Mouse (Mus musculus): ENCODE results near the gene Slc39a11.

Slc39a11 gene

GRCm38 (mm10) chr11:113246475-113246874, 403.4 kb downstream of the Slc39a11 start:
- CTCF ChIA-PET, result no interaction called here

GRCm38 (mm10) chr11:113245666-113246065, 404.2 kb downstream of the Slc39a11 start:
- CTCF ChIA-PET, result no interaction called here

GRCm38 (mm10) chr11:113234432-113234831, 415.4 kb downstream of the Slc39a11 start:
- CTCF ChIA-PET, result no interaction called here

GRCm38 (mm10) chr11:113232049-113232448, 417.8 kb downstream of the Slc39a11 start:
- CTCF ChIA-PET, result no interaction called here

- CTCF ChIA-PET, result interaction anchor here (0.6 kb wide), 1 partner anchor 140 kb away, joined by 3 read pairs; no protein-coding TSS in a partner anchor
These were observed 419.3 kb downstream of the Slc39a11 start for GRCm38 (mm10) chr11:113230410-113231132.

- CTCF ChIA-PET, result no interaction called here
These were observed 424.1 kb downstream of the Slc39a11 start for GRCm38 (mm10) chr11:113225748-113226147.

GRCm38 (mm10) chr11:113223756-113224323, 426.0 kb downstream of the Slc39a11 start:
- CTCF ChIA-PET, result interaction anchor here (0.5 kb wide), 1 partner anchor 906 kb away, joined by 3 read pairs; no protein-coding TSS in a partner anchor

- CTCF ChIA-PET, result no interaction called here
These were observed 428.3 kb downstream of the Slc39a11 start for GRCm38 (mm10) chr11:113221267-113222195.

- CTCF ChIA-PET, result no interaction called here
These were observed 429.2 kb downstream of the Slc39a11 start for GRCm38 (mm10) chr11:113220649-113221048.

- CTCF ChIA-PET, result no interaction called here
These were observed 435.1 kb downstream of the Slc39a11 start for GRCm38 (mm10) chr11:113214741-113215140.

GRCm38 (mm10) chr11:113212390-113213025, 437.4 kb downstream of the Slc39a11 start:
- CTCF ChIA-PET, result no interaction called here

- CTCF ChIA-PET, result no interaction called here
These were observed 440.5 kb downstream of the Slc39a11 start for GRCm38 (mm10) chr11:113209220-113209878.

GRCm38 (mm10) chr11:113208521-113209072, 441.3 kb downstream of the Slc39a11 start:
- CTCF ChIA-PET, result no interaction called here

- CTCF ChIA-PET, result no interaction called here
These were observed 441.9 kb downstream of the Slc39a11 start for GRCm38 (mm10) chr11:113207966-113208365.

- CTCF ChIA-PET, result no interaction called here
These were observed 443.8 kb downstream of the Slc39a11 start for GRCm38 (mm10) chr11:113206099-113206498.

- CTCF ChIA-PET, result interaction anchor here (0.7 kb wide), 1 partner anchor 40 kb away, joined by 28 read pairs; no protein-coding TSS in a partner anchor
These were observed 446.9 kb downstream of the Slc39a11 start for GRCm38 (mm10) chr11:113203008-113203407.

- CTCF ChIA-PET, result interaction anchor here (1.2 kb wide), 1 partner anchor 27 kb away, joined by 3 read pairs; no protein-coding TSS in a partner anchor
These were observed 448.3 kb downstream of the Slc39a11 start for GRCm38 (mm10) chr11:113201470-113201997.

GRCm38 (mm10) chr11:113200901-113201300, 449.0 kb downstream of the Slc39a11 start:
- CTCF ChIA-PET, result interaction anchor here (0.6 to 1.2 kb wide), 2 partner anchors 26 to 134 kb away, joined by 3 to 4 read pairs; no protein-coding TSS in a partner anchor

- CTCF ChIA-PET, result no interaction called here
These were observed 451.3 kb downstream of the Slc39a11 start for GRCm38 (mm10) chr11:113198586-113198985.

GRCm38 (mm10) chr11:113197624-113198023, 452.3 kb downstream of the Slc39a11 start:
- CTCF ChIA-PET, result no interaction called here

All from spleen, embryonic (tissue).